Mouse (Mus musculus) hindbrain, embryonic 13.5 days (tissue): ENCODE results near the gene Dscam. TPM values are rescaled to one million over a fixed set of nuclear protein-coding genes. Genes with fewer than 3 reads are reported as not detected.

Source experiments
- ATAC-seq: fragments of 200-750 bp; cut with Nextera tagmentation; 2 replicates; pipeline ENCODE4 v1.8.0; 2017; ENCODE audit warnings: moderate TSS enrichment; ENCODE audit not compliant: low FRiP score
- H3K27ac ChIP-seq: fragments of 300-500 bp; sonication (generic); 2 replicates; pipeline ENCODE4 v1.5.1; 2015; ENCODE audit warnings: inconsistent platforms, mild to moderate bottlenecking, moderate library complexity
- H3K27me3 ChIP-seq: fragments of 300-500 bp; sonication (generic); 2 replicates; pipeline ENCODE4 v1.6.1; 2015; ENCODE audit warnings: mild to moderate bottlenecking, inconsistent platforms
- H3K36me3 ChIP-seq: fragments of 300-500 bp; sonication (generic); 2 replicates; pipeline ENCODE4 v1.6.1; 2015; ENCODE audit warnings: mild to moderate bottlenecking, inconsistent platforms
- H3K4me1 ChIP-seq: fragments of 300-500 bp; sonication (generic); replicated peaks from 2 replicates; pipeline ENCODE4 v1.6.1; 2015; ENCODE audit warnings: inconsistent platforms
- H3K4me2 ChIP-seq: fragments of 300-500 bp; sonication (generic); 2 replicates; pipeline ENCODE4 v1.6.1; 2015; ENCODE audit warnings: inconsistent platforms, mild to moderate bottlenecking, moderate library complexity
- H3K4me3 ChIP-seq: fragments of 300-500 bp; sonication (generic); 2 replicates; pipeline ENCODE4 v1.5.1; 2015; ENCODE audit warnings: mild to moderate bottlenecking, inconsistent platforms
- H3K9ac ChIP-seq: fragments of 300-500 bp; sonication (generic); 2 replicates; pipeline ENCODE4 v1.6.1; 2015; ENCODE audit warnings: mild to moderate bottlenecking, inconsistent platforms
- H3K9me3 ChIP-seq: fragments of 300-500 bp; sonication (generic); 2 replicates; pipeline ENCODE4 v1.6.1; 2016; ENCODE audit warnings: inconsistent platforms
- WGBS: fragments of 180-500 bp; shearing (Covaris S2); methylation state at CpG from one replicate; pipeline ENCODE4 v1.1.7; 2015; 5-methylcytosine and 5-hydroxymethylcytosine counted together
- polyA plus RNA-seq: library from polyadenylated mRNA; unstranded; fragments of >200 nt; fragmentation: Nextera tagmentation; extraction: Ambion mirVana; gene quantifications from 2 replicates; pipeline ENCODE4 v1.2.1, GENCODE M21; 2015

Dscam gene
- polyA plus RNA-seq, 1 experiment from 2014 or later = 7.7 TPM

GRCm38 (mm10) chr16:96843691-96844400 lies 326.7 kb downstream of the Dscam start:
- 56% methylated on average over 9 of the region's 9 CpGs for WGBS
- no peak for ATAC-seq
- Histone ChIP-seq H3K27ac (no peak overlapping the region), H3K9ac (no peak overlapping the region), H3K4me2 (no peak overlapping the region), H3K4me1 (peaks cover 29% of the 10 kb centered on the region), H3K4me3 (no peak overlapping the region), H3K27me3 (no peaks in the 10 kb centered on the region), H3K9me3 (no peaks in the 10 kb centered on the region), H3K36me3 (no peaks in the 10 kb centered on the region)

- H3K36me3 ChIP-seq = no peaks in the 10 kb centered on the region
- H3K27ac ChIP-seq = no peak overlapping the region
- H3K9me3 ChIP-seq = no peaks in the 10 kb centered on the region
- peaks cover 29% of the 10 kb centered on the region for H3K4me1 ChIP-seq
- no peaks in the 10 kb centered on the region for H3K27me3 ChIP-seq
- ATAC-seq = no peak
- H3K4me3 ChIP-seq = no peak overlapping the region
- no peak overlapping the region for H3K9ac ChIP-seq
- H3K4me2 ChIP-seq = no peak overlapping the region
- WGBS = 89% methylated on average over 3 of the region's 3 CpGs
These were observed 327.7 kb downstream of the Dscam start for GRCm38 (mm10) chr16:96842829-96843360.

GRCm38 (mm10) chr16:96819649-96820048 lies 350.9 kb downstream of the Dscam start:
- 0 out of 2 replicates have a peak, but pooled peaks have one; percentile 57 for ATAC-seq
- Histone ChIP-seq H3K27ac (no peak overlapping the region), H3K4me2 (no peak overlapping the region), H3K27me3 (no peaks in the 10 kb centered on the region), H3K9ac (no peak overlapping the region), H3K4me1 (no peaks in the 10 kb centered on the region), H3K36me3 (peaks cover 12% of the 10 kb centered on the region; the same call in 1 of the 2 replicates), H3K9me3 (no peaks in the 10 kb centered on the region), H3K4me3 (no peak overlapping the region)
- 30% methylated on average over 16 of the region's 16 CpGs for WGBS

- WGBS = 100% methylated on average over 1 of the region's 1 CpGs
- Histone ChIP-seq H3K9me3 (no peaks in the 10 kb centered on the region), H3K36me3 (no peaks in the 10 kb centered on the region), H3K4me1 (peaks cover 9% of the 10 kb centered on the region), H3K9ac (no peak overlapping the region), H3K4me2 (no peak overlapping the region), H3K27ac (no peak overlapping the region), H3K4me3 (no peak overlapping the region), H3K27me3 (no peaks in the 10 kb centered on the region)
- no peak for ATAC-seq
These were observed 364.3 kb downstream of the Dscam start for GRCm38 (mm10) chr16:96806298-96806697.

- Histone ChIP-seq H3K27me3 (no peaks in the 10 kb centered on the region), H3K4me2 (no peak overlapping the region), H3K36me3 (peaks cover 2% of the 10 kb centered on the region; the same call in 1 of the 2 replicates), H3K9me3 (no peaks in the 10 kb centered on the region), H3K27ac (no peak overlapping the region; the same call in 1 of the 2 replicates), H3K4me1 (peaks cover 9% of the 10 kb centered on the region), H3K9ac (no peak overlapping the region), H3K4me3 (no peak overlapping the region)
- 77% methylated on average over 2 of the region's 2 CpGs for WGBS
- ATAC-seq = no peak
These were observed 367.9 kb downstream of the Dscam start for GRCm38 (mm10) chr16:96802636-96803035.

- ATAC-seq = no peak
- Histone ChIP-seq H3K4me1 (peaks cover 9% of the 10 kb centered on the region), H3K4me3 (no peak overlapping the region), H3K9me3 (no peaks in the 10 kb centered on the region), H3K36me3 (peaks cover 2% of the 10 kb centered on the region; the same call in 1 of the 2 replicates), H3K9ac (no peak overlapping the region), H3K27me3 (no peaks in the 10 kb centered on the region), H3K27ac (no peak overlapping the region), H3K4me2 (no peak overlapping the region)
- 97% methylated on average over 1 of the region's 1 CpGs for WGBS
These were observed 368.8 kb downstream of the Dscam start for GRCm38 (mm10) chr16:96801650-96802237.

- H3K4me2 ChIP-seq = no peak overlapping the region
- H3K9me3 ChIP-seq = no peaks in the 10 kb centered on the region
- no peak overlapping the region for H3K9ac ChIP-seq
- WGBS = 48% methylated on average over 2 of the region's 2 CpGs
- no peaks in the 10 kb centered on the region for H3K4me1 ChIP-seq
- no peaks in the 10 kb centered on the region for H3K36me3 ChIP-seq
- H3K27me3 ChIP-seq = no peaks in the 10 kb centered on the region
- H3K27ac ChIP-seq = no peak overlapping the region
- no peak overlapping the region for H3K4me3 ChIP-seq
- ATAC-seq = no peak
These were observed 375.1 kb downstream of the Dscam start for GRCm38 (mm10) chr16:96795431-96795830.

GRCm38 (mm10) chr16:96791307-96791706 lies 379.2 kb downstream of the Dscam start:
- ATAC-seq = no peak
- Histone ChIP-seq H3K27me3 (no peaks in the 10 kb centered on the region), H3K4me3 (no peak overlapping the region), H3K27ac (no peak overlapping the region), H3K9me3 (no peaks in the 10 kb centered on the region), H3K36me3 (no peaks in the 10 kb centered on the region), H3K9ac (no peak overlapping the region), H3K4me1 (peaks cover 8% of the 10 kb centered on the region), H3K4me2 (no peak overlapping the region)
- WGBS = 78% methylated on average over 2 of the region's 2 CpGs

GRCm38 (mm10) chr16:96788286-96788685 lies 382.3 kb downstream of the Dscam start:
- Histone ChIP-seq H3K9me3 (no peaks in the 10 kb centered on the region), H3K27ac (no peak overlapping the region), H3K36me3 (no peaks in the 10 kb centered on the region), H3K4me3 (no peak overlapping the region), H3K4me1 (peaks cover 8% of the 10 kb centered on the region), H3K27me3 (no peaks in the 10 kb centered on the region), H3K9ac (no peak overlapping the region), H3K4me2 (no peak overlapping the region)
- ATAC-seq = no peak
- WGBS = 41% methylated on average over 5 of the region's 5 CpGs

- H3K27me3 ChIP-seq = no peaks in the 10 kb centered on the region
- H3K4me2 ChIP-seq = no peak overlapping the region
- no peak overlapping the region for H3K4me3 ChIP-seq
- no peak overlapping the region for H3K9ac ChIP-seq
- ATAC-seq = no peak
- no peaks in the 10 kb centered on the region for H3K9me3 ChIP-seq
- H3K36me3 ChIP-seq = no peaks in the 10 kb centered on the region
- 30% methylated on average over 5 of the region's 5 CpGs for WGBS
- H3K4me1 ChIP-seq = 0 out of 2 replicates have a peak, but pooled peaks cover 5% of the 10 kb centered on the region
- no peak overlapping the region for H3K27ac ChIP-seq
These were observed 391.5 kb downstream of the Dscam start for GRCm38 (mm10) chr16:96779021-96779420.

- Histone ChIP-seq H3K9ac (no peak overlapping the region), H3K4me2 (no peak overlapping the region), H3K4me1 (0 out of 2 replicates have a peak, but pooled peaks cover 3% of the 10 kb centered on the region), H3K36me3 (peaks cover 4% of the 10 kb centered on the region; the same call in 1 of the 2 replicates), H3K27ac (no peak overlapping the region), H3K9me3 (no peaks in the 10 kb centered on the region), H3K27me3 (no peaks in the 10 kb centered on the region), H3K4me3 (no peak overlapping the region)
- ATAC-seq = no peak
- 98% methylated on average over 1 of the region's 1 CpGs for WGBS
These were observed 396.3 kb downstream of the Dscam start for GRCm38 (mm10) chr16:96774245-96774644.

- ATAC-seq = no peak
- Histone ChIP-seq H3K27ac (peak overlapping the region; percentile 77), H3K36me3 (peaks cover 4% of the 10 kb centered on the region; the same call in 1 of the 2 replicates), H3K9ac (peak overlapping the region; percentile 9), H3K4me1 (peaks cover 13% of the 10 kb centered on the region), H3K9me3 (no peaks in the 10 kb centered on the region), H3K27me3 (no peaks in the 10 kb centered on the region), H3K4me2 (no peak overlapping the region), H3K4me3 (no peak overlapping the region)
- WGBS = 59% methylated on average over 3 of the region's 3 CpGs
These were observed 402.6 kb downstream of the Dscam start for GRCm38 (mm10) chr16:96767985-96768384.
